Mouse (Mus musculus): ENCODE data around the gene H1foo. TPM values are rescaled to one million over a fixed set of nuclear protein-coding genes. Genes with fewer than 3 reads are reported as not detected.

The H1foo gene
- total RNA-seq, 2 experiments from 2014 or later = not detected

DNA sequence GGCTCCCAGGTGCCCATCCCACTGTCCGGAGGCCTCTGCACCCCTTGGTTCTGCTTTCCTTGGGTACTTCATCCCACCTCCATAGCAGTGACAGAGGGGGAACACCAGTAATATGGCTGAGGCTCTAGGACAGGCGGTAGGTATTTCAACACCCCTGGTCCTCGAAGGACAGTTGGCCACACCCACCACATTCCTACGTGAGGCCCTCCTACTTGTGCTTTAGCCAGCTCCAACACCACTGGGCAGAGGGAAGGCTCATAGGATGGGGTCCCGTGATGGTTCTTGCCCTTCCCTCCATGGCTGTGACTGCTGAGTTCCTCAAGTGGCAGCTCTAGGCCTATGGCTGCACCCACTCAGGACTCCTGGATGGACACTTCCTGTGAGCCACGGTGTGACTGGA lies 19.9 kb upstream of the H1foo start:
- no peak for DNase-seq (ENCODE audit: low spot score)
- intact Hi-C loops (cut with DNase I) = no loop called here

- DNase-seq (ENCODE audit: low spot score) = no peak
- intact Hi-C loops (cut with DNase I) = no loop called here
These were observed 18.3 kb upstream of the H1foo start for GRCm38 (mm10) chr6:115926416-115926815.

- intact Hi-C loops (cut with DNase I) = no loop called here
- no peak for DNase-seq (ENCODE audit: low spot score)
These were observed 17.2 kb upstream of the H1foo start for GRCm38 (mm10) chr6:115927292-115928242.

GRCm38 (mm10) chr6:115930018-115930417 lies 14.7 kb upstream of the H1foo start:
- no peak for DNase-seq (ENCODE audit: low spot score)
- intact Hi-C loops (cut with DNase I) = no loop called here

- intact Hi-C loops (cut with DNase I) = no loop called here
- DNase-seq (ENCODE audit: low spot score) = no peak
These were observed 13.1 kb upstream of the H1foo start, which contains the start of gene Rho for GRCm38 (mm10) chr6:115931639-115932038. Gene Rho (plus strand): TSS chr6:115931748.

GRCm38 (mm10) chr6:115932391-115932790 lies 12.3 kb upstream of the H1foo start:
- intact Hi-C loops (cut with DNase I) = no loop called here
- no peak for DNase-seq (ENCODE audit: low spot score)

DNA sequence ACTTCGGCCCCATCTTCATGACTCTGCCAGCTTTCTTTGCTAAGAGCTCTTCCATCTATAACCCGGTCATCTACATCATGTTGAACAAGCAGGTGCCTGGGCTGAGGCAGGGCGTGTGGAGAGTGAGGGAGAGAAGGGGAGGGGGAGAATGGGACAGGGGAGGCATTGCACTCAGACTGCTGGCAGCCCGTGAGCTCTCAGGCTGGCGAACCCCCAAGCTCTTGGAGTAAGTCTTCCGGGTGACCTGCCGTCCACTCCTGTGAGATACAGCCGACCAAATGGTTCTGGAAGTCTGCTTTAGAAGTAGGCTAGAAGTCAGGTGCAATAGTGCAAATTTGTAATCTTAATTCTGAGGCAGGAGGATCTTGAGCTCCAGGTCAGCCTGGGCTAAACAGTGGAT lies 9.2 kb upstream of the H1foo start:
- no peak for DNase-seq (ENCODE audit: low spot score)
- intact Hi-C loops (cut with DNase I) = no loop called here

- no peak for DNase-seq (ENCODE audit: low spot score)
- intact Hi-C loops (cut with DNase I) = no loop called here
These were observed 6.7 kb upstream of the H1foo start for GRCm38 (mm10) chr6:115938011-115938410.

DNA sequence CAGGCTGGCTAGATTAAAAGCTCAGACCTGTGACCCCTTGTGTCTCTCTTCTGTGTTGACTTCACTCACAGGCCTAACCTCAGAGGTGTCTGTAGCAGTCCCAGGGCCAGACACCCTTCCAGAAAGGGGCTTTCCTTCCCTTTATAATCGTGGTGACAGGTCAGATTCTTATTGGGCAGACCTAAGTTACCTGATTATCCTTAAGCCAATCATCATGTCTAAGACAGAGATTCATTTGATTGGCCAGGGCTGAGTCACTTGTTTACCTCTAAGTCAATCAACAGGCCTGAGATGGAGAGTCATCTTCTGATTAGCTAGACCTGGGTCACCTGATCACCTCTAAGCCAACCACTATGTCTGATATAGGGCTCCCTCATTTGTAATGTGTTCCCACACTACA lies 5.9 kb upstream of the H1foo start:
- intact Hi-C loops (cut with DNase I) = no loop called here

GRCm38 (mm10) chr6:115940603-115941002 lies 4.1 kb upstream of the H1foo start:
- intact Hi-C loops (cut with DNase I) = no loop called here
- DNase-seq (ENCODE audit: low spot score) = no peak

More for the DNA sequence above, 5.9 kb upstream of the H1foo start:
- DNase-seq (ENCODE audit: low spot score) = no peak

GRCm38 (mm10) chr6:115941128-115941527 lies 3.6 kb upstream of the H1foo start:
- DNase-seq (ENCODE audit: low spot score) = no peak
- intact Hi-C loops (cut with DNase I) = no loop called here

- DNase-seq (ENCODE audit: low spot score) = no peak
- intact Hi-C loops (cut with DNase I) = no loop called here
These were observed 975 bp upstream of the H1foo start for GRCm38 (mm10) chr6:115943498-115944427.

- intact Hi-C loops (cut with DNase I) = no loop called here
- no peak for DNase-seq (ENCODE audit: low spot score)
These were observed 895 bp downstream of the H1foo start for GRCm38 (mm10) chr6:115945633-115946032.

DNA sequence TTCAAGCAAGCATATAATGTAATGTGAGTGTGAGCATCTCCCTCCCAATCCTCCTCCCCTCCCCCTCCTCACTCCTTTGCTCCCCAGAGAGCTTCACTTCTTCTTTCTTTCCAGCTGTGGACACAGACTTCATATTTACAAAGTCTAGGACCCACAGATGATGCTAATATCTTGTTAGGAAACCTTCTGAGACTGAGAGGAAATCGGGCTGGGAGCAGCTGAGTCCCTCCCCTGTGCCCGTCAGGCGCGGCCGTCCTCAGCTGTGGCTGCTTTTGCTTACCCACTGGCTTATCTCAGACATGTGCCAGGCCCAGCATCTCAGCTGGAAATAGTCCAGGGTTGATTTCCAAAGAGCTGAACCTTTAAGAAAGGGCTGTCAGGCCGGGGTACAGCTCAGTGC lies 1.7 kb downstream of the H1foo start:
- intact Hi-C loops (cut with DNase I) = no loop called here

DNA sequence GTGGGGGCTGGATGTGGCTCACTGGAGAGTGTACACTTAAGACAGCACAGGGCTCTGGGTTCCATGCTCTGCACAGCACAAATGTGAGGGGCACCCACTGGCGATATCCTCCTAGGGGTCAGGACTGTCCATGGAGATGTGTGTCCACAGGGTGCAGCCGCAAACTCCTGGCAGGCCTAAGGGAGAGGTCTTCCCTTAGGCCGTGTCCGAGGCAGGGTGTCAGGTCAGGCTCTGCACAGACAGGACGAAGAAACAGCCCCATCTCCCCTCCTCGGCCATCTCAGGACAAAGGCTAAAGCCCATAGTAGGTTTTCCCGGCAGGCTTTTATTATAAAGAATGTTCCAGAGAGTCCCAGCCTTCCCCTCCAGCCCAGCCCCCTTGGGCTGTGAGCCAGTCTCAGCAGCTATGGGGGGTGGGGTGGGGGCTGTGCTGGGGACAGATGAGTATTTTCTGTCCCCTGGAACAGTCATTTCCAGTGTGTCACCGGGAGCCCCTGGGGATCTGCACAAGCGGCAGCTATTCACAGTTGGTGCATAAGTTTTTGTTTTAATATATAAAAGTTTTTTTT lies 9.9 kb downstream of the H1foo start:
- DNase-seq (ENCODE audit: low spot score) = no peak
- intact Hi-C loops (cut with DNase I) = loop anchor here (5.0 kb wide), 1 partner anchor 38 kb away; no protein-coding TSS in a partner anchor

More for the DNA sequence above, 1.7 kb downstream of the H1foo start:
- DNase-seq (ENCODE audit: low spot score) = no peak

GRCm38 (mm10) chr6:115955169-115955568 lies 10.4 kb downstream of the H1foo start:
- no peak for DNase-seq (ENCODE audit: low spot score)
- intact Hi-C loops (cut with DNase I) = loop anchor here (5.0 kb wide), 1 partner anchor 37 kb away; no protein-coding TSS in a partner anchor

DNA sequence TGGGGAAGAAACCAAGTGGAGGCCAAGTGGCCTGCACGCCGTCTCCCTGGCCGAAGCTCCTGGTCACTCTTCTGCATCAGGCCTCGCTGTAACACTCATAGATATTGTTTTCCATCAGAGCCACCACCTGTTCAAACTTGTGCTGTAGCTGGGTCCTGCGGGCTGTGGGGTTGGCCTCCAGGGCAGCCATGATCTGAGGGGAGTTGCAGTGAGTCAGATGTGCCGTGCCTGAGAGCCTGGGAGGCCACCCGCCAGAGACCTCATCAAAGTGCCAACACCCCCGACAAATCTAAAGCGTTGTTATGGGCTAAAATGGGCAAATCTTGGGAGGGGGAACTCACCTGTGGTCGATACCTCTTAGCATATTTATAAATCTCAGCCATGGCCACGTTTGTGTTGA lies 10.9 kb downstream of the H1foo start:
- intact Hi-C loops (cut with DNase I) = loop anchor here (5.0 kb wide), 1 partner anchor 37 kb away; no protein-coding TSS in a partner anchor
- no peak for DNase-seq (ENCODE audit: low spot score)

GRCm38 (mm10) chr6:115956418-115956921 lies 11.7 kb downstream of the H1foo start:
- no peak for DNase-seq (ENCODE audit: low spot score)
- intact Hi-C loops (cut with DNase I) = loop anchor here (5.0 kb wide), 1 partner anchor 36 kb away; no protein-coding TSS in a partner anchor

DNA sequence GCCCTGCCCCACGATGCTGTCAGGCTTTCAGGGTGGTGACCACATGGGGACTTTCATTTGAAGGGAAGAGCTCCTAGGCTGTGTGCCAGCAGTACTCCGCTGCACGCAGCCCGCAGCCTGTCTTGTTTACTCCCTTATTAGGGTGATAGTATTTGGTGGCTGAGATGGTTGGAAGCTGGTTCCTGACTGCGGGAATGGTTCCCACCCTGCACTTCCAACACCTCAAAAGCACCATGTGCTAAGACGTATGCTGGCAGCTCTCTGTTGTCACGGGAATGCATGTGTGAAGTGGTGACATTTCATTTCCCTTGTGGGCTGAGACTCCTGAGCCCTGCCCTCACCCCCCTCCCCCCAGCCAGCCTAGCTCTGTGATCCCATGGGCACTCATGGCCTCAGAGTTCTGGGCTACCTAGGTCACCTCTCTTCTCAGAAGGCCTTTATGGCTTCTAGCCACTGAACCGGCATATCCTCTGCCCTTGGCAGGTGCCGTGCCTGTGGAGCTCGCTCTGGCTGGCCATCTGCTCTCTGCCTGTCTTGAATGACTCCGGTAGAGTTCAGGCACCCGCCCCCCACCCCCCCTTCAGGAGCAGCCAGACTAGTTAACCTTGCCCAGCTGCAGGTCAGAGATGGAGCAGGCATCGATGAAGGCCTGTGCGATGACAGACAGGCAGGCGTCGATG lies 12.3 kb downstream of the H1foo start:
- intact Hi-C loops (cut with DNase I) = loop anchor here (5.0 kb wide), 1 partner anchor 35 kb away; no protein-coding TSS in a partner anchor
- DNase-seq (ENCODE audit: low spot score) = peak; percentile 46

Measured in heart, postnatal 25 days (tissue).